Mouse (Mus musculus) midbrain, embryonic 12.5 days (tissue): Measurements from ENCODE around the gene Hcn2. TPM values are rescaled to one million over a fixed set of nuclear protein-coding genes. Genes with fewer than 3 reads are reported as not detected.
"Not testable (repeated sequence)": the region's sequence is repeated elsewhere in the genome, so short reads cannot be mapped to it uniquely, and the experiment has no call there.

Experiments used
- ATAC-seq: fragments of 200-750 bp; cut with Nextera tagmentation; 2 replicates; pipeline ENCODE4 v1.8.0; 2017; ENCODE audit warnings: low read depth, moderate TSS enrichment, moderate library complexity; ENCODE audit not compliant: low FRiP score
- H3K27ac ChIP-seq: fragments of 300-500 bp; sonication (generic); replicated peaks from 2 replicates; pipeline ENCODE4 v1.5.1; 2016; ENCODE audit warnings: mild to moderate bottlenecking
- H3K27me3 ChIP-seq: fragments of 300-500 bp; sonication (generic); 2 replicates; pipeline ENCODE4 v1.6.1; 2016; ENCODE audit warnings: mild to moderate bottlenecking
- H3K36me3 ChIP-seq: fragments of 300-500 bp; sonication (generic); 2 replicates; pipeline ENCODE4 v1.6.1; 2016
- H3K4me1 ChIP-seq: fragments of 300-500 bp; sonication (generic); 2 replicates; pipeline ENCODE4 v1.6.1; 2016
- H3K4me2 ChIP-seq: fragments of 300-500 bp; sonication (generic); replicated peaks from 2 replicates; pipeline ENCODE4 v1.6.1; 2016; ENCODE audit warnings: mild to moderate bottlenecking, moderate library complexity
- H3K4me3 ChIP-seq: fragments of 300-500 bp; sonication (generic); 2 replicates; pipeline ENCODE4 v1.5.1; 2016; ENCODE audit warnings: mild to moderate bottlenecking
- H3K9ac ChIP-seq: fragments of 300-500 bp; sonication (generic); replicated peaks from 2 replicates; pipeline ENCODE4 v1.6.1; 2016; ENCODE audit warnings: mild to moderate bottlenecking, moderate library complexity
- H3K9me3 ChIP-seq: fragments of 300-500 bp; sonication (generic); 2 replicates; pipeline ENCODE4 v1.6.1; 2016; ENCODE audit warnings: mild to moderate bottlenecking
- WGBS: fragments of 180-500 bp; shearing (Covaris S2); methylation state at CpG from one replicate; pipeline ENCODE4 v1.1.7; 2016; 5-methylcytosine and 5-hydroxymethylcytosine counted together
- polyA plus RNA-seq: library from polyadenylated mRNA; unstranded; fragments of >200 nt; fragmentation: Nextera tagmentation; extraction: Ambion mirVana; gene quantifications from 2 replicates; pipeline ENCODE4 v1.2.1, GENCODE M21; 2016

Hcn2 gene
- polyA plus RNA-seq, 1 experiment from 2014 or later: 0.18 TPM

DNA sequence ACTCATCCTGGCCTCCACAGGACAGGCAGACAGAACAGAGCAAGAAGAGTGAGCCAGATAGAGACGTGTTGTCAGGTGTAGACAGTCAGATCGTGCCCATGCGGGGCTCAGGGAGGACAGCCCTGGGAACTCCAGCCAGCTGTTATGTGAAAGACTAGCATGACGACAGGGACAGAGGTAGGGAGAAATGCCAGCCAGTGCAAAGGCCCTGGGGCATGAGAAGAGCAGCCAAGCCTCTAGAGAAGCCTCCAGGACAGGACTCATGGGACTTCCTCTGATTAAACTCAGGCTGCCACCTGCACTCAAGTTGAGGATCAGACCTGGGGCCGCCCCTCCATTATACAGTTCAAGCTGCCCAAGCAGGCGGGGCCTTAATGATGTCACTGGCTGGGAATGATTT, 32.1 kb downstream of the Hcn2 start:
- H3K9ac ChIP-seq: no peak overlapping the region
- H3K36me3 ChIP-seq: peaks cover 12% of the 10 kb centered on the region
- WGBS: 74% methylated on average over 6 of the region's 6 CpGs
- no peaks in the 10 kb centered on the region for H3K9me3 ChIP-seq
- no peak overlapping the region for H3K4me2 ChIP-seq
- H3K27ac ChIP-seq: no peak overlapping the region
- no peak for ATAC-seq
- H3K27me3 ChIP-seq: 0 out of 2 replicates have a peak, but pooled peaks cover 5% of the 10 kb centered on the region
- no peak overlapping the region for H3K4me3 ChIP-seq
- peaks cover 11% of the 10 kb centered on the region for H3K4me1 ChIP-seq

GRCm38 (mm10) chr10:79754856-79755516, 38.6 kb downstream of the Hcn2 start, which contains the start of gene Fgf22:
Gene Fgf22, plus strand, starts transcription at chr10:79755076.
- Histone ChIP-seq H3K27me3 (peaks cover 14% of the 10 kb centered on the region; the same call in 1 of the 2 replicates), H3K9me3 (no peaks in the 10 kb centered on the region), H3K36me3 (peaks cover 38% of the 10 kb centered on the region), H3K9ac (peak within 1 kb of the TSS; percentile 48), H3K4me2 (peak within 1 kb of the TSS; percentile 57), H3K4me1 (peaks cover 9% of the 10 kb centered on the region; the same call in 1 of the 2 replicates), H3K4me3 (peak within 1 kb of the TSS; percentile 35), H3K27ac (no peak within 1 kb of the TSS)
- 2% methylated on average over 36 of the region's 36 CpGs for WGBS
- ATAC-seq: peak; percentile 85

- no peak overlapping the region for H3K27ac ChIP-seq
- 88% methylated on average over 3 of the region's 3 CpGs for WGBS
- H3K4me1 ChIP-seq: peaks cover 9% of the 10 kb centered on the region; the same call in 1 of the 2 replicates
- H3K27me3 ChIP-seq: peaks cover 14% of the 10 kb centered on the region; the same call in 1 of the 2 replicates
- H3K9me3 ChIP-seq: no peaks in the 10 kb centered on the region
- H3K36me3 ChIP-seq: peaks cover 47% of the 10 kb centered on the region
- no peak overlapping the region for H3K4me2 ChIP-seq
- H3K4me3 ChIP-seq: no peak overlapping the region
- ATAC-seq: no peak; the same call in 1 of the 2 replicates
- no peak overlapping the region for H3K9ac ChIP-seq
These were observed 39.4 kb downstream of the Hcn2 start for GRCm38 (mm10) chr10:79755854-79756253.

DNA sequence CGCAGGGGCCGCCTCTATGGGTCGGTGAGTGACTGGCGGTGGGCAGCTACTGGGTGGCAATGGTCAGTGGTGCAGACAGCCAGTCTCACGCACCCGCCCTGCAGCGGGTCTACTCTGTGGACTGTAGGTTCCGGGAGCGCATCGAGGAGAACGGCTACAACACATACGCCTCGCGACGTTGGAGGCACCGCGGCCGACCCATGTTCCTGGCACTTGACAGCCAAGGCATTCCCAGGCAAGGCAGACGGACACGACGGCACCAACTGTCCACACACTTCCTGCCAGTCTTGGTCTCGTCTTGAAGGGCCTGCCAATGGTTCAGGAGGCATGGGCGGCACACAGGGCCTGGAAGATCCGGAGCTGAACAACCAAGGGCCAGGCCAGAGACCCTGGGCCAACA, 40.2 kb downstream of the Hcn2 start:
- Histone ChIP-seq H3K4me1 (peaks cover 9% of the 10 kb centered on the region; the same call in 1 of the 2 replicates), H3K9me3 (no peaks in the 10 kb centered on the region), H3K4me3 (no peak overlapping the region), H3K9ac (no peak overlapping the region), H3K4me2 (no peak overlapping the region), H3K36me3 (peaks cover 55% of the 10 kb centered on the region), H3K27me3 (peaks cover 14% of the 10 kb centered on the region; the same call in 1 of the 2 replicates), H3K27ac (no peak overlapping the region)
- no peak for ATAC-seq
- 92% methylated on average over 24 of the region's 24 CpGs for WGBS

DNA sequence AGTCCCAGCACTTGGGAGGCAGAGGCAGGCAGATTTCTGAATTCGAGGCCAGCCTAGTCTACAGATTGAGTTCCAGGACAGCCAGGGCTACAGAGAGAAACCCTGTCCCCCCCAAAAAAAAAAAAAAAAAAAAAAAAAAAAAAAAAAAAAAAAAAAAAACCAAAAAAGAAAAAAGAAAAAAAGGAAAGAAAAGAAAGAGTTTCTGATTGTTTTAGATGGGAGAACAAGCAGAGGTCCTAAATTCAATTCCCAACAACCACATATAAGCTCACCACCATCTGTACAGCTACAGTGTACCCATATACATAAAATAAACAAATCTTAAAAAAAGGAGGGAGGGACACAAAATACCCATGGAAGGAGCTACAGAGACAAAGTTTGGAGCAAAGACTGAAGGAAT, 43.2 kb downstream of the Hcn2 start:
- WGBS: 83% methylated on average over 1 of the region's 1 CpGs
- not testable (repeated sequence) for ATAC-seq, H3K27ac ChIP-seq, H3K4me3 ChIP-seq, H3K4me2 ChIP-seq, H3K9me3 ChIP-seq, H3K9ac ChIP-seq
- Histone ChIP-seq H3K27me3 (peaks cover 14% of the 10 kb centered on the region; the same call in 1 of the 2 replicates), H3K4me1 (peaks cover 13% of the 10 kb centered on the region), H3K36me3 (peaks cover 67% of the 10 kb centered on the region)

DNA sequence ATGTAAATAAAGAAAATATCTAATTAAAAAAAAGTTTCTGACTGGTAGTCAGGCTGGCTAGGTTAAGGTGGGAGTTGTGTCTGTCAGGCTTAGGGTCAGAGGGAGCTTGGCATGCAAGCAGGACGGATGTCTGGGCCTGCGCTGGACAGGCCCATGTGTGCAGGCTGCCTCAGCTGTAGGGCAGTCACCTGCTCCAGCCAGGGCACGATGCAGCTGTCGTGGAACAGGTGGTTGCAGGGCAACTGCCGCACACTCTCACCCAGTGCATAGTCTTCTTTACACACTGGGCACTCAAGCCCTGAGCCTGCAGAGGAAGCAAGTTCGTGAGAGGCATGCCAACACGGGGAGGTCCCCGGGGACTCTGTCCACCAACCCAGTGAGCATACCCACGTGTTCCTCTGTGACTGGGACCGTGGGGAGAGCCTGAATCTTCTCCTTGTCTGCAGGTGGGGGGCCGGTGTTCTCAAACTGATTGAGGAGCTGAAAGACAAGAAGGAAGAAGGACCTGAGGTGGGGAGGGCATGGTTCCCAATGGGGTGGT, 44.2 kb downstream of the Hcn2 start:
- 94% methylated on average over 11 of the region's 11 CpGs for WGBS
- peaks cover 67% of the 10 kb centered on the region for H3K36me3 ChIP-seq
- H3K27me3 ChIP-seq: peaks cover 9% of the 10 kb centered on the region; the same call in 1 of the 2 replicates
- H3K4me3 ChIP-seq: no peak overlapping the region
- no peak overlapping the region for H3K4me2 ChIP-seq
- no peak overlapping the region for H3K27ac ChIP-seq
- no peaks in the 10 kb centered on the region for H3K9me3 ChIP-seq
- no peak for ATAC-seq
- peaks cover 16% of the 10 kb centered on the region for H3K4me1 ChIP-seq
- H3K9ac ChIP-seq: no peak overlapping the region

- no peak for ATAC-seq
- Histone ChIP-seq H3K4me2 (no peak overlapping the region), H3K9me3 (no peaks in the 10 kb centered on the region), H3K27me3 (no peaks in the 10 kb centered on the region), H3K4me3 (no peak overlapping the region), H3K27ac (no peak overlapping the region), H3K36me3 (peaks cover 46% of the 10 kb centered on the region), H3K9ac (no peak overlapping the region), H3K4me1 (peaks cover 27% of the 10 kb centered on the region)
- WGBS: 92% methylated on average over 3 of the region's 3 CpGs
These were observed 46.4 kb downstream of the Hcn2 start for GRCm38 (mm10) chr10:79762875-79763274.

GRCm38 (mm10) chr10:79764234-79764633, 47.8 kb downstream of the Hcn2 start:
- no peak for ATAC-seq

GRCm38 (mm10) chr10:79765228-79765745, 48.9 kb downstream of the Hcn2 start:
- H3K9me3 ChIP-seq: no peaks in the 10 kb centered on the region
- H3K4me2 ChIP-seq: peak overlapping the region; percentile 83
- H3K4me1 ChIP-seq: peaks cover 36% of the 10 kb centered on the region
- no peaks in the 10 kb centered on the region for H3K27me3 ChIP-seq
- no peak overlapping the region for H3K27ac ChIP-seq
- WGBS: 57% methylated on average over 2 of the region's 2 CpGs
- peak overlapping the region; percentile 93 for H3K9ac ChIP-seq
- H3K36me3 ChIP-seq: peaks cover 26% of the 10 kb centered on the region
- ATAC-seq: no peak
- peak overlapping the region; percentile 95 for H3K4me3 ChIP-seq

More at GRCm38 (mm10) chr10:79764234-79764633, 47.8 kb downstream of the Hcn2 start:
- H3K27me3 ChIP-seq: no peaks in the 10 kb centered on the region
- no peaks in the 10 kb centered on the region for H3K9me3 ChIP-seq
- H3K4me1 ChIP-seq: peaks cover 36% of the 10 kb centered on the region
- H3K36me3 ChIP-seq: peaks cover 32% of the 10 kb centered on the region
- H3K4me3 ChIP-seq: no peak overlapping the region
- no peak overlapping the region for H3K4me2 ChIP-seq
- no peak overlapping the region for H3K27ac ChIP-seq
- WGBS: 90% methylated on average over 7 of the region's 7 CpGs
- H3K9ac ChIP-seq: 0 out of 2 replicates have a peak overlapping the region, but pooled peaks have one; percentile 5

GRCm38 (mm10) chr10:79766001-79766507, 49.6 kb downstream of the Hcn2 start:
- no peak for ATAC-seq
- Histone ChIP-seq H3K36me3 (peaks cover 18% of the 10 kb centered on the region), H3K4me2 (peak overlapping the region; percentile 83), H3K4me1 (peaks cover 36% of the 10 kb centered on the region), H3K27ac (peak overlapping the region; percentile 91), H3K4me3 (peak overlapping the region; percentile 95), H3K27me3 (peaks cover 3% of the 10 kb centered on the region; the same call in 1 of the 2 replicates), H3K9ac (peak overlapping the region; percentile 93), H3K9me3 (no peaks in the 10 kb centered on the region)
- WGBS: 9% methylated on average over 16 of the region's 16 CpGs

GRCm38 (mm10) chr10:79766508-79767325, 50.3 kb downstream of the Hcn2 start, which contains the start of gene Rnf126:
Gene Rnf126, minus strand, starts transcription at chr10:79766952.
- H3K4me3 ChIP-seq: peak within 1 kb of the TSS; percentile 95
- H3K27me3 ChIP-seq: peaks cover 4% of the 10 kb centered on the region; the same call in 1 of the 2 replicates
- H3K36me3 ChIP-seq: peaks cover 12% of the 10 kb centered on the region
- peaks cover 36% of the 10 kb centered on the region for H3K4me1 ChIP-seq
- H3K9me3 ChIP-seq: no peaks in the 10 kb centered on the region
- peak; percentile 90 for ATAC-seq
- 1% methylated on average over 94 of the region's 101 CpGs for WGBS
- H3K9ac ChIP-seq: peak within 1 kb of the TSS; percentile 93
- peak within 1 kb of the TSS; percentile 91 for H3K27ac ChIP-seq
- H3K4me2 ChIP-seq: peak within 1 kb of the TSS; percentile 83
